Mouse (Mus musculus): Measurements from ENCODE around the gene Dtx4.
"Not testable (repeated sequence)": the region's sequence is repeated elsewhere in the genome, so short reads cannot be mapped to it uniquely, and the experiment has no call there.

Gene Dtx4

DNA sequence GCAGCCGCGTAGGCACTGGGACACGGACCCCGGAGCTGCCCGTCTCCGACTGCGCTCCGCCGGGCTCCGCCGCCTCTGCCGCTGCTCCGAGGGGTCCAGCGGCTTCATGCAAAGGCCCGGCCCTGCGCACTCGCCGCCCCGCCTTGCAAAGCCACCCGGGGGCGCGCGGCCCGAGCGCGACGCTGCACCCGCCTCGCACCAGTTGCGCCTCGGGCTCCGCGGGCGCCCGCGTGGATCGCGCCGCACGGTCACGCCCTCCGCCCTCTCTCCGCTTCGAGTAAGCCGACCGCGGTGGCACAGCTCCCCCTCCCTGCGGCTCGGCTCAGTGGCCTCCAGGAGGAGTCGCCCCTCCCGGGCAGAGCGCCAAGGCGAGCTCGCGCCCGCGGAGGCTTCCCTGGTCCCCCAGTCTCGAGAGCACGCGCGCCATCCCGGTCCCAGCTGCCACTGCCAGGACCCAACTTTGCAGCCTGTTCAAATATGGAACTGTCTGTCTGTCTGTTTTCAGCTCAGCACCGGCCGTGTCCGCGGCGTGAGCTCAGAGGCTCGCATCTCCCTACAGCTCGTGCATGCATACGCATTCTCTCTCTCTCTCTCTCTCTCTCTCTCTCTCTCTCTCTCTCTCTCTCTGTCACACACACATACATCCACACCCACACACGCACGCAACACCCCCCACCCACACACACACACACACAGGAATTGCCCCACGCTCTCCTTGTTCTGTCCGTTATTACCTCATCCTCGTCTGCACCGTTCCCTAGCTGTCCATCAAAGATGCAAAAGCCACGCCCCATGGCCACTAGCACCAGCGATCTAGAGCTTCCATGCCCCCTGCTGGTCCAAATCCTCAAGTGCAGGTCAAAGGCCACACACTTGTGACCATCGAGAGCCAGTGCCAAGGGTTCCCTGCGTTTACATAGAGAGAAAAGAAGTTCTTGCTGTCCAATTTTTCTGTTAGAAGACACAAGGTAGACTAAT lies at the start of gene Dtx4:
TSS of gene Dtx4 (minus strand) at position 85 of the 978 bp plus-strand sequence.
- DNase-seq (ENCODE audit: low read depth, low spot score), result peak; percentile 92

DNA sequence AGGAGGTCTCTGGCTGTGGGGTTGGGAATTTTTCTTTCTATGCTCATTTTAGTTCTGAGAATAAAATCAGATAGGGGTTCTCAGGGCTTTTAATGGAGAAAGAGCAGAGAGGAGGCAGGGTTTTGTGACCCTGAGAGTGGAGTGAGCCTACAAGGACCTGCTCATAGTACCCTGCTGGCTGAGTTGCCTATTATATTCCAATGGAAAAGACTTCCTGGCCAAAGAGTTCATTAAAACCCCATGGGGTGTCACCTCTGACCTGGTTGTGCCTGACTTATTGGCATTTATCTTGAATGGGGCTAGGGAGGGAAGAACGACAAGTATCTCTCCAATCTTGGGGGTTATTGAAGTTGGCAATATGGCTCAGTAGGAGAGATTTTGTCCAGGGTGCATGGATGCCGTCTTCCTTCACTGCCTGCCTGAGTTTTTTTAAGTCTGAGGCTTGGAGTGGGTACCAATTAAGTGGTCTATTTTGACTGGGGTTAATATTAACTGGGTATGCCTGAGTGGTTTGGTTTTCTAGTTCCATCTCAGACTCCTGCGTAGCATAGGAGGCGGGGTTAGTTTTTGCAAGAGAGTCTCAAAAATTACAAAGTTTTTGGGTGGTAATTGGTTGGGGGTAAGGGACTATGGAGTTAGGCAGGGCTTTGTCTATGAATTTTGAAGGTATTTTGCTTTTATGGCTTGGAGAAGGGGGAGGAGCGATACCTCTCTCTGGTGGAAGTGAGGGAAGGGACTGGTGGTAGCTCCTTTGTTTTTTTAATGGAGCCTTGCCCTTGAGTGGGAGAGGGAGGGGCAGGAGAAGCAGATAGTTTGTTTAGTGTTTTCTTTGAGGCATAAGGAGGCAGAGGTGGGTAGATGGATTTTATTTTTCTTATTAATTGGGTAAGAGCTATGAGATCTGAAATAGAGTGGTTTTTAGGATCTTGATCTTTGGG lies 49.0 kb upstream of the Dtx4 start:
- no peak for DNase-seq (ENCODE audit: low read depth, low spot score)

DNA sequence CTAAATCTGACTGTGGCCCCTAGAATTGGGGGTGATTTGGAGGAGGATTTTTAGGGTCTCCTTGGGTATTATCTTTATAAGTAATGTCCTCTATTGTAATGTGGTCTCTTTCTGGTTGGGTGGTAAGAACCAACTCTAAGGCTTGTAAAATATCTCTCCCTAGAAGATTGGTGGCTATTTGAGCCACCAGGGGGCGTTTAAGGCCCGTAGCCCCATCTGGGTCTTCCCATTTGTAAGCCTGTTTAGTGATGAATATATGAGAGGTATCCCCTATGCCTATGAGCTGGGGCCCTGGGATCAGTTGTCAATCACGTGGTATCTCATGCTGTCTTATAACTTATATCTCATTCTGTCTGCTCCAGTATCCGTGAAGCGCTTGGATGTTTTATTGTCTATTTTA lies 47.9 kb upstream of the Dtx4 start:
- DNase-seq (ENCODE audit: low read depth, low spot score), result no peak

DNA sequence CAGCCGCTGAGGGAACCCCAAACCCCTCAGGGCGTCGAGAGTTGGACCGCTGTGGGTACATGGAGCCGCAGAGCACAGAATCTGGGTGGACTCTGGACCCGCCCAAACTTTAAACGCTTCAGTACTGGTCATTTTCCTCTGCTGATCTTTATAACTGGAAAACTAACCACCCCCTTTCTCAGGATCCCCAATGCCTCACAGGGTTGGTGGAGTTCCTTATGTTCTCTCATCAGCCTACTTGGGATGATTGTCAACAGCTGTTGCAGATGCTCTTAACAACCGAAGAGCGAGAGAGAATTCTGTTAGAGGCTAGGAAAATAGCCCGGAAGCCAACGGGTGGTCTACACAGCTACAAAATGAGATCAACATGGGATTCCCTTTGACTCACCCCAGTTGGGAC lies 44.2 kb upstream of the Dtx4 start, which contains the start of gene Fam111a:
TSS of gene Fam111a (plus strand) at position 301 of the 400 bp plus-strand sequence.
- DNase-seq (ENCODE audit: low read depth, low spot score), result not testable (repeated sequence)

DNA sequence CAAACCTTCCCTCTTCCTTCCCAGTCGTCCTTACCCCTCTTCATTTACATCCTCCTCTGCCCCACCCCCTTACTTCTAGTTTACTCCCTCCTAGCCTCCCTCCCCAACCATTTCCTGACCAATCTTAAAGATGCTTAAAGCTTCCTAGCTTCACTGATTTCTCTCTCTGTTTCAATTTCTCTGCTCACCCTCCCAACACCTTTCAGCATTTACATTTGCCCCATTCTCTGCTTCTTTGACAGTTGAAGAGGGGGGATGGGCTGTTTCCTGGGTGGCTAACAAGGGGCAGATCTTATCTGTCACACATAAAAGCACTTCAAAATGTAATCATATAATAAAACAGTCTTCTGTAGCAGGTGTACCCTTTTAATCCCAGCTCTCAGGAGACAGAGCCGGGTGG lies 40.4 kb upstream of the Dtx4 start:
- DNase-seq (ENCODE audit: low read depth, low spot score), result no peak

DNA sequence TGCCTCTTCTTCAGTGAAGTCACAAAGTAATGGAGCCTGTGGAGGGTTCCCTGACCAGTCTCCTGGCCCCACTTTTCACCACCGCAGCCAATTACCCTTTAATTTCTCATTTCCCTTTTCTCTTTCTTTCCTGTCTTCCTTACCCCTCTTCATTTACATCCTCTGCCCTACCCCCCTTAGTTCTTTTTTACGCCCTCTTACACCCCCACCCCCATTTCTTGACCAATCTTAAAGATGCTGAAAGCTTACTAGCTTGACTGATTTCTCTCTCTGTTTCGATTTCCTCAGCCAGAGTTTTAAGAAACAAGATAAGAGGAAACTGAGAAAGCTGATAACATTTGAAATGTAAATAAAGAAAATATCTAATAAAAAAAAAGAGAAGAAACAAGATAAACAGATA lies 39.5 kb upstream of the Dtx4 start:
- no peak for DNase-seq (ENCODE audit: low read depth, low spot score)

DNA sequence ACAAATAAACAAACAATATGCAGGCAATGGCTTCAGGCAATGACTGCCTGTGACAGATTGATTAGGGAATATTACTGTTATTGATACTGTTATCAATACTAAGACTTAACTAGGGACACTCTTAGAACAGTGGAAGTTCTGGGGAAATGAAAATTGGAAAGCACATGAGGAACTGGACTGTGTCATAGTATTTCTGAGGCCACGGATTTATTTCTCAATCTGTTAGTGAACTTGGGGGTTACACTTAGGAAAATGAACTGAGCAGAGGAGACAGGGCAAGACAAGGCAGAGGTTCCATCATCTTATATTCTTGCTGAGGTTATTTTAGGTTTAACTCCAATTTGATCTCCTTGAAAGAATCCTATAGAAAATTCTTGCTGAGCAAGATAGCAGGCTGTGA lies 38.7 kb upstream of the Dtx4 start:
- no peak for DNase-seq (ENCODE audit: low read depth, low spot score)

DNA sequence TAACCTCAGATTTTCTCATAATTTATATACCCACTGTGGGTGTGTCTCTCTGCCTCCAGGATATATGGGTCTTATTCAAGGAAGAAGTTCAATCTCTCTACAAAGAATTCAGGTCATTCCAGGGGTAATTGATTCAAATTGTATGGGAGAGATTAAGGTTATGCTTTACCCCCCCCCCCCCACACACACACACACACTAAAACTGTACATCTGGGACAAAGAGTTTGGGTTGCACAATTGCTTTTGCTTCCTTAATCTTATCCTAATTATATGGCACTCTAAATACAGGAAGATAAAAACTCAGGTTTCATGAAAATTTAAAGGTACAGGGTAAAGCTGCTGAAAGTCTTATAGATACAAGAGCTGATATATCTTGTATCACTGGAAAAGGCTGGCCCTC lies 35.9 kb upstream of the Dtx4 start:
- no peak for DNase-seq (ENCODE audit: low read depth, low spot score)

DNA sequence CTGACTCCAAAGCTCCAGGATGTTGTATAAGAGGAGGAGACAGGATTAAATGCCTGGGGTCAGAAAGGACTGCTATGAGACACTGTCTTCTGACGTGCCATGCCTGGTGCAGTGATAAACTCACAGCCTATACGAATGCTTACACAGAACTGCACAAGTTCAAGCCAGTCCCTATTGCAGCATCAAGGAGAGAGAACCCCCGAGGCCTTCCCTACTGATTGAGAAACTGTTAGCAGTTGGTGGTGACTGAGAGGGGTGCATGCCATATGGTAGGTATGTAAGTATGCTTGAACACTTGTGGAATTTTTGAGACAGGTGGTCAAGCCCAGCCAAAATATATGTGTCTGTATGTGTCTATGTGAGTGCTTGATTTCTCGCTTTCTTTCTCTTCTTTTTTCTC lies 22.1 kb upstream of the Dtx4 start:
- no peak for DNase-seq (ENCODE audit: low read depth, low spot score)

DNA sequence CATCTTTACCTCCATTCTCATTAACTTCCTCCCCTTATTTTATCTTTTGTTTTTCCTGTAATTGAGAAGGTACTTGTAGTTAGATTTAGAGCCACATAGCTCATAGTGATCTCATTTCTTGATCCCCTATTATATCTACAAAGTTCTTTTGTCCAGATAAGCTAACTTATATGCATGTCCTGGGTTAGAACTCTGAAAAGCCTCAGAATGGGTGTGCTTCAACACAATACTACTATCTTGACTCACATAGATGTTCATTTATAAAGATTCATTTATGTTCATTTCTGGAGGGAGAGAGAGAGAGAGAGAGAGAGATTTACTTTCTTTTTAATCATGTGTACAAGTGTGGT lies 17.3 kb upstream of the Dtx4 start:
- DNase-seq (ENCODE audit: low read depth, low spot score), result no peak

DNA sequence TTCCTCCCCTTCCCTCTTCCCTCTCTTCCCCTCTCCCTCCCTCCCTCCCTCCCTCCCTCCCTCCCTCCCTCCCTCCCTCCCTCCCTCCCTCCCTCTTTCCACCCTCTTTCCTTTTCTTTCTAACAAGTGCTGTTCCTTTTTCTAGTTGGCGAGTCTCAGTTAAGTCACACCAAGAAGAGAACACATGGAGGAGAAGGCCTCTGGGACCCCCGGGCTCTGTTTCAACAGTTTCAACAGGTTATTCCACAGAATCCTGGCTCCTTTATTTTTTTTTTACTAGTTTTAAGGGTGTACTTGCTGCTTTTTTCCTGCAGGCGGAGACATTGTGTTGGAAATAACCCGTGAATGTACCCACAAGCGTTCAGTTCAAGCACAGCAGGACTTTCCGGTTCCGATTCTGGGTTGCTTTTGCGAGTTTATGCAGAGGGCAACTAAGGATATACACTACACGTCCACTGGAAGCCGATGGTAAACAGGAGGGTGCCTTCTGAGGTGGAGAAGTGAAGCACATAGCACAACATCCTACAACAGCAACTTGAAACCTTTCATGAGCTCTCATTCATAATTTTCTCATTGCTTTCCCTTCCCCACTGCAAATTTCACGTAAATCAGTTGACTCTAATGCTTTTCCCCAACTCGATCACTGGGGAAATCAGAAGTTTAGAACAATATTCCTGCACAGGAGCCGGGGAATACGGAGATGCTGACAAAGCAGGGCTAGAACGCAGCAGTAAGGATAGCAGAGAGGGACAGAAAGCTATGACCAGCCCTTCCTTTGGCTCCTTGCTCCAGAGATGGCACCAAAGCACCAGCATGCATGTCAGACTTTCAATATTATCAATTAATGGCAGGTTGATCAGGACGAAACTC lies 16.7 kb upstream of the Dtx4 start:
- peak; percentile 77 for DNase-seq (ENCODE audit: low read depth, low spot score)

DNA sequence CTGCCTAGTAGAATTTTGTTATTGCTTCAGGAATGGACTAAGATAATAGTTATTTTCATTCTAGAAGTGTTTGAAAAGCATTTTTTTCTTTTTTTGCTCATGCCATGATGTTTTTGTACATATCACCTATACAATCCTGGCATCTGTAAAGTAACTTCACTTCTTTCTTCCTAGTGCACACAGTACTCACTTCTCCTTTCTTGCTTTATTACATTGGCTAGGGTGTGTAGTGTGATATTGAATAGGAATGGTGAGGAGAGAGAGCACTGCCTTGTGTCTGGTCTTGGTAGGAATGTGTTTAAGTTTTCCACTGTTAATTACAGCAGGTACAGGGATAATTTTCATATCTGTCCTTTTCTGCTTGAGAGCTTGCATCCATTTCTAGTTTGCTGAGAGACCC lies 13.4 kb upstream of the Dtx4 start:
- DNase-seq (ENCODE audit: low read depth, low spot score), result no peak

DNA sequence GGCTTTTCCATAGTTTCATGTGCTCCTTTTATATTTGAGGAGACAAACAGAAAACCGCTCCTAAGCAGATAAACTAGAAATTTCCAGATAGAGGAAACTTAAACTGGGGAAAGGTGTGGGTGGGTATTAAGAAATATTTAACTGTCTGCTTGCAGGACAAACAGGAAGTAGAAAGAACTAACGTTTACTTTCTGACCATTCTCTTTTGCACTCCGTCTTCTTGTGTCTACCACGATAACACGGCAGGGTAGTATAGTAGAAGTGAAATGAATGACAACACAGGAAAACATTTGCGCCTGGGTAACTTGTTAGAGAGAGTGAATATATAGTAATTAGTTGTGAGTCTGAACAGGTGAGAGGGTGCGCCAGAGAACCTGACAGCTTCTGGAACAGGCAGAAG lies 1.5 kb upstream of the Dtx4 start:
- DNase-seq (ENCODE audit: low read depth, low spot score), result no peak

DNA sequence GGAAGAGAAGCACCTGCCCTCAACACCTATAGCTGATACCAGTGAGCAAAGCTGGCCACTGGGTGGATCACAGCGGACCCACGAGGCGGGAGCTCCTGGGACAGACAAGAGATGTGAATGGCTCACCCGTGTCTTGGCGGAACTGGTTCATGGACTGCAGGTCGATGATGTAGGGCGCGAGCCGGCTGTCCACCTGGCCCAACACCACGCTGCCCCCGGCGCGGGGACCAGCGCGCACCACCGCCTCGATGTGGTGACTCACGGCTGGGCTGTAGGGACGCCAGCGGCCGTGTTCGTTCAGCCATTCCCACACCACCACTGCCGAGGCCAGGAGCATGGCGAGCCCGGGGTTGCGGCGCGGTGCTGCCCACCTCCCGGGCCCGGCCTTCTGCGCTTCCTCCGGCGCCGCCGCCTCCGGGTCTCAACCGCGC lies 358 bp downstream of the Dtx4 start:
- no peak for DNase-seq (ENCODE audit: low read depth, low spot score)

DNA sequence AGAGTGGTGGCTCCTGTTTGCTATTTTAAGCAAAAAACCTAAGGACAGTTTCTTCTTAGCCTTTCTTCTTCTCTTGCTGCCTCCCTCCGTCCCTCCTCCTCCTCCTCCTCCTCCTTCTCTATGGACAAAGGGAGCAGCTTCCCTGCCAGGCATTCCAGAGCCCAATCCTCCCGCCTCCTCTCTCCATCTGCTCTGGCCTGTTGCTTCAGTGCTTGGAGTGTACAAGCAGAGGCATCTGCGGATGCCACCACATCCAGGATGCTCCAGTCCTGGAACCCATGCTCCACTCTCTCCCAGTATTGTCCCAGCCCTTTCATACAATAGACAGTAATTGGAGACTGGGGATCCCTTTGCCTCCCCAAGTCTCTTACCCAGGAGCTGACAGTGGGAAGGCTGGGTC lies 1.1 kb downstream of the Dtx4 start:
- DNase-seq (ENCODE audit: low read depth, low spot score), result no peak

DNA sequence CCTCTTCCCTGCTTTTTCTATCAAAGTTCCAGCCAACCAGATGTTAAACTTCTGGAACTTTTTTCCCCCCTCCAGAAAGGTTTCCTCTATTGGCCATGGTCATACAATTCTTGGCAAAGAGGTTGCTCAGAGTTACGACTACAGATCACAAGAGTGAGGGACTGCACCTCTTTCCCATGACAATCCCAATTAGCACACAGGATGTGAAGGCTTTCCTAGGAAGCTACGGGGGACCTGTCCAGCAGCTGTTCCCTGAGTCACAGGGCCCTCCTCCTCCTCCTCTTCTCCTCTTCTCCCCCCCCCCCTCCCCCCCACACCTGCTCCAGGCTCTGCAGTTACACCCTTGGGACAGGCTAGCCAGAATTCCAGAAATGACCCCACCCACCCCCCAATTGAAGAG lies 1.8 kb downstream of the Dtx4 start:
- DNase-seq (ENCODE audit: low read depth, low spot score), result no peak

DNA sequence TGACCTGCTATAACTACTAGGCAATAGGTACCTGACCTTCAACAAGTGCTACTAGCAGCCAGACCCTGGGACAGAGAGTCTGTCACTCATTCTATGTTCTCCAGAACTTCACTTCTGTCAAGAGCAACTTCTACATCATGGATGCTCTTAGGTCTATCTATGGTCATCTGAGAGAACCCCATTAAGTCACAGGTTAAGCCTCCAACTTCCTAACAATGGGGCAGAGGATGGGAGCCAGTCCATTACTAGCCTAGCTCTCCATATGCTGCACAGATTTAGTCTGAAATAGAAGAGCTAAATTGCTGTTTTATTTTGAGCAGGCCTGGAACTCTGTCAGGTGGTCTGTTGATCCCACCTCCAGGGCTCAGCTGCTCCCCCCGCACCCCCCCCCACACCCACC lies 2.3 kb downstream of the Dtx4 start:
- no peak for DNase-seq (ENCODE audit: low read depth, low spot score)

DNA sequence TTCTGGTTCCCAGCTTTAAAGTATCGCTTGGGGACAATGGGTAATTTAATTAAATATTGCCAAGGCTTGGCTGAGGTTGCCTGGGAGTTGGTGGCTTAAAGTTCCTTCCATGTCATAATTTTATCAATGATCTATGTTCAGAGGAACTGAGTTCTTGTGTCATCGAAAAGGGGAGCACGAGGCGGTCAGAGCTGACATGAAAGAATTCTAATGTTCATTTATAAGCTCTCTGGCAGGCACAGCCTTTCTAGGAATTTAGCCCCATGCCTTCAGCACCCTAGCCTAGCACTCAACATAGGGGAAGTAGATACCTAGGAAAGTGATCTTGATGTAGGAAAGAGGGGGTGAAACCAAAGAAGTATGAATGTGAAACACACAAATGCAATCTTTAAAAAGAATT lies 2.9 kb downstream of the Dtx4 start:
- no peak for DNase-seq (ENCODE audit: low read depth, low spot score)

DNA sequence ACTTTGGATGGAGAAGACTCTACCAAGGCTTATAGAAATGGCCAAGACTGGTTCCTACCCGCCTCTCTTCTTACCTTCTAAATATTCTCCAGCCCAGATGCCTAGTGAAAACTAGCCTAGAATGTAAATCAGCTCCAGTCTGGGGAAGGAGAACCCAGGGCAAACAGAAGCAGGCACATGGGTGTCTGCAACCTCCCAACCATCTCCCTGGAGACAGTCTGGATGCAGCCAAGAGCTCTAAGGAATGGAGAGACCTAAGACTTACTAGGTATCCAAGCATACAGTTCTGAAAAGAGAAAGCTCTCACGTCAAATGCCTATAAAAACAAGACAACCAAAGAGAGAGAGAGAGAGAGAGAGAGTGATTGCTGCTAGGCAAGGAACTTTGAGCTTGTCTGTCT lies 3.3 kb downstream of the Dtx4 start:
- no peak for DNase-seq (ENCODE audit: low read depth, low spot score)

DNA sequence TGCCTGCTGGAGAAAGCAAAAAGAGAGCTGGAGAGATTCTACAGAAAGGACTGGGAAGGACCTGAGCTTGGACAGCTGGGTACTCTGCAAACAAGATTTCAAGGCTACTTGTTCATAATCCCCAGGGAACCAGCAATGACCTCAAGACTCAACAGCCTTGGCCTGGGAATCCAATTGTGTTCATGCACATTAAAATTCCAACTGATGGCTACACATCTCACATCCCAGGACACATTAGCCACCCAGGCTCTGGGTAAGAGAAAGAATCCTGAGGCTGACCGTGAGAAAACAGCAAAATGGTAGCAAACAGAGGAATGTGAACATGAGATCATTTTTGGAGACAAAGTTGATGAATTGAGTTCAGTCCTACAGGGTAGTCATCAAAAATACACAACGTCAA lies 5.0 kb downstream of the Dtx4 start:
- DNase-seq (ENCODE audit: low read depth, low spot score), result no peak

DNA sequence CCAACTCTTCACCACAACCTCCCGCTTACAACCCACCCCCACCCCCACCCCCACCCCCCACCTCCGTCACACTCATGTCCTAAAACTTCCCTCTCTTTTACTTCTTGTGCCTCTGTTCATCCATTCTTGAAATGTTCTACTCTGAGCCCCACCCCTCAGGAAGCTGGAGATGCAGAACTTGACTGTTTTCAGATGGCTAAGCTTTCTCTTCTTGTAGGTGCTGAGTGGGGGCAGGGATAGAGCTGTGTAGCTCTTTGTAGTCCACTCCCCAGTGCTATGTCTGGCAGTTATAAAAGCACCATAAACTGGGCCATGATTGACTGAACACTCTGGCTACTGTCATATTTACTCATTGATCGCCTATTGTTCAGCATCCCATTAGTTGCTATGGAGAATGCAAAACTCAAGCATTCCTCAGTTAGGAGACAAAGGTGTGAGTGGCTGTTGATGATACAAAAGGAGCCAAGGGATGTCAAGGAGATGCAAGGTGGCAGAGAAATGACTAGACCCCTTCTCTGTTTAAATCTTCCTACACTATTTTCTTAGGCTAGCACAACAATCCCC lies 6.2 kb downstream of the Dtx4 start:
- no peak for DNase-seq (ENCODE audit: low read depth, low spot score)

Measured in forelimb bud, embryonic 11.5 days (tissue).